Mouse (Mus musculus): ENCODE results near the gene Rab36.
"Not testable (repeated sequence)": the region's sequence is repeated elsewhere in the genome, so short reads cannot be mapped to it uniquely, and the experiment has no call there.

The Rab36 gene

DNA sequence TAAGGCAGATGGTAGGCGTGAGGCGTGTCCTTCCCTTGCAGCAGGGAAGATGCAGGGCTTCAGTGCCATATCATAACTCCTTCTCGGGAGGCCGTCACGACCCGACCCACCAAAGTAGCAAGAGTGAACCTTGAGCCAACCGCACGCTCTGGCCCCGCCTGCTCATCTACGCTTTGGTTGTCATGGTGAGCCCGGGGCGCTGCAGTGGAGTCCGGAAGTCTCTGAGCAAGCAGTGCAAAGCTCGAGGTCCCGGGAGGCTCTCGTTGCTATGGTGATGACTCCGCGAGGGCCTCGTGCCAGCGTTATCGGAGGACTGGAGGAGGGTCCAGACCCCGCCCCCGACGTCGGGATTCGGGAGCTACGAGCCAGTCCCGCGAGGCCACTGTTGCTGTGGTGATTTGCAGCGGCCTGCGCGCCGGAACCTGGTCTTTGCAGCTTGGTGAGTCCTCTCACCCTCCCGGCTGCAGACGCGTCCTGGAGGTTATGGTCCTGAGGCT lies at the start of gene Rab36:
Rab36 (plus strand) TSS at position 176 of the 497 bp plus-strand sequence.
- peak; percentile 71 to 76 for DNase-seq

DNA sequence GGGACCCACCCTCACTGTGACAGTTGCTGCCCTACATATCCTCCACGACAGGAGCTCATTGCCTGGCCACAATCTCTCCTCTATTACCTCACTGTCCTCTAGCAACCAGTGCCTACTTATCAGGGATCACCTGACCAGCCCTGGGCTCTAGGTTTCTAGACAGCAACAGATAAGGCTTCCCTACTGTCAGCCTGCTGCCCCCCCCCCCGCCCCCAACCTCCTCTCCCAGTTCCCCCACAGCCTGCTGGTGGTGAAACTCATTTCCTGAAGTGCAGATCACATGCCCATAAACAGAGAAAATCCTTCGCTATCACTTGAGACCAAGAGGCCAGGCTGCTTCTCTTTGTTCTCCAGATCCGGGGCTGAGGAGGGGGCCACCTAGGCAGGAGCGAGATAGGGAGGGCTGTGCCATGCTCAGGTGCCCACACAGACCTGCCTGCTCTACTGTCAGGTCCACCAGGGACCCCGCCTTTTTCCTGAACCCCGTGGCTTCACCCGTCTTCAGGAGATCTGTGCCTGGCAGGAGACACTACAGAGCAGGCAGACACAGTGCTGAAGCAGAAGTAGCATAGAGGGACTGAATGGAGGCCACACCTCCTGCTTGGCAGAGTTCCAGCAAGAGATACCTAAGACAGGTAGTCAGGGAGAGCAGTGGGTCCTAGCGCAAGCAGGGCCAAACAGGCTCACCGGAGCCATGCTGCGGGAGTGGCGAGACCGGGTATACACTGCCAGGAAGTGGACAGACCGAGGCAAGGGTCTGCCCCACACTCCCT lies 49.0 kb upstream of the Rab36 start:
- DNase-seq = no peak

DNA sequence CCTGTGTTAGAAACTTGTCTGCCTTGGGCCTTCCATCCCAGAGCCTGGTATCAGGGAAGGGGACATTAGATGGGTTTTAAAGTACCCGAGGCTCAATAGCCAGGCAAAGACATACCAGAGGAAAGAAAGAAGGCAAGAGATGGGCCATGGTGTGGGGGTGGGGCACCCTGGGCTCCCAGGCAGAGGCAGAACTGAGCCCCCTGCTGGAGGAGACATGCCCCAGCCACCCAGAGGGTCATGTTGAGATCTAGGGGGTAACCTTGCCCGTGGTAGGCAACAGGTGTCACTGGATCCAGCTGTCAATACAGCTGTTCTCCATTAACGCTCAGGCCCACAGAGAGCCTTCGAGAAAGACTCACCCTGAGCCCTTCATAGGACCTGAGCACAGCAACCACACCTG lies 47.0 kb upstream of the Rab36 start:
- DNase-seq = no peak

DNA sequence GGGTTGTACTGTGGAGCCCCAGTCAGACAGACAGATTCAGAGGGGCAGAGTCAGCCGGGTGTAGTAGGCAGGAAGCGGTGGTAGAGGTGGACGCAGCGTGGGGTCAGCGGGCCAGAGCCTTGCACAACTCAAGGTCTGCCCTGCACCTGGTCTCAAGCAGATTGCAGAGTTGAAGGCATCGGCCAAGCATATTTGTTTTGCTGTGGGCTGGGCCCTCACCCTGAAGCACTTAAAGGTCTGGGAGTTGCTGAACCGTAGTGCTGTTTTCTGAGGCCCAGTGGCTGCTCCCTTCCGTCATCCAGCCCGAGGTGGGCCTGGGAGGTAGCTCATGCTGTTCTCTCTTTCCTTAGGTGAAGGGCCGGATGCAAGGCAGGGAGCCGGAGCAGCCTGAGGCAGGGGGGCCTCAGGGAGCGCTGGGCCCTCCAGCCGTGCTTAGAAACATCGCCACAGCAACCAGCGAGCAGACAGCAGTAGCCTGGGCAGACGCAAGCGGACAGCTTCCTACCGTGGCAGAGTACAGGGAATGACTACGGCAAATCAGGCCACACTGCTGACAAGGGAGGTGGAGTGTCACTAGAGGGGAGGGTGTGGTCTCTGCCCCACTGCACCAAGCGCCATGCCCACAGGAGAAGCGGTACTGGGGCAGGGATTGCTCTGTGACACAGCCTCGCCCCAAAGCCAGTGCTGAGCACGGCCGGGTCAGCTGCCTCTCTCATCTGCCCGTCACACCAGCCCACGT lies 46.1 kb upstream of the Rab36 start:
- DNase-seq = no peak

DNA sequence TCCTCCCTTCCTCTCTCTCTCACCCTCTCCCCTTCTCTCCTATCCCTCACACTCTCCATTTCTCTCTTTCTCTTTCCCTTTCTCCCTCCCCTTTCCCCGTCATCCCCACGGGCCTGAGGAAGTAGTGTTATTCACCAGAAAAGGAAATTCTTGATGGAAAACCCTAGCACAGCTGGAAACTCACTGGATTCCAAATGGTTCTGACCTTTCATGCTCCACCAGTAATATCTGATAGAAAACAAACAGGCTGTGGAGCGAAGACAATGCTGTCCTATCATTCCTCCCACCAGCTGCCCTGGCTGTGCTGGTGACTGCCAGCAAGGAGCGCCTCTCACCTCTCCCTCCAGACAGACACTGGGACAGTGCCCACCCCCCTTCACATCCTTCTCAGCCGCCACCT lies 42.0 kb upstream of the Rab36 start:
- DNase-seq = no peak

DNA sequence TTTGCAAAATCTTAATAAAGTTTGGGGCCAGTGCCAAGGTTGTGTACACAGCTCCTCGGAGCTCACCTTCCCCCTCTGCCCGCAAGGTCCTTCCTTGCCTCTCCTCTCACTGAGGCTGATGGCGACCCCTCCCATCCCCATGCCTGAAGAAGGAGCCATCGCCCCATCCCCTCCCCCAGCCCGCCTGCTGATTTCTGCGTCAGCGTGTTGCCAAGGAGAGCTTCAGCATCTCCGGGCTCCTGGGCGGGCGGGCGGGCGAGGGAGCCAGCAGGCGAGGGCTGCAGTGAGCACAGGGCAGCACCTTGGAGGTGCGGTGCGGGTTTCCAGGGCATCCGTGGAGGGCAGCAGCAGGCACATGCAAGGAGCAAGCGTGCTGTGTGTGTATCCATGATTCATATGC lies 41.5 kb upstream of the Rab36 start:
- no peak for DNase-seq

DNA sequence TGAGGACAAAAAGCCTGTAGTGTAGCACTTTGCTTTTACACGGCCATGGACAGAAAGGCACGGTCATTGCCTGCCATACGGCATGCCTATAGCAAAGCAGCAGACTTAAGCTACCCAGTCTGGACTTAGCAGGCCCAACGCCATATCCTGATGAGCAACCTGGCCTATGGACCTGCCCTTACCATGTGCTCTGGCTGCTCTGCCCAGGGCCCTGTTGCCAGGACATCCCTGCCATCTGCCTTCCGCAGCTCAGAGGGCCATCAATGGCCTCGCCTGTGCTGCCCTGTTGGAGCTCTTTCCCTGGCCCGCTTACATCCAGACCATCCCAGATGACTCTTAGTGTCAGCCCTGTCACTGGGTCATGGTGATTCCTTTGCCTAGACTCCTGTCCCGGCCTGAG lies 35.5 kb upstream of the Rab36 start:
- DNase-seq = no peak

DNA sequence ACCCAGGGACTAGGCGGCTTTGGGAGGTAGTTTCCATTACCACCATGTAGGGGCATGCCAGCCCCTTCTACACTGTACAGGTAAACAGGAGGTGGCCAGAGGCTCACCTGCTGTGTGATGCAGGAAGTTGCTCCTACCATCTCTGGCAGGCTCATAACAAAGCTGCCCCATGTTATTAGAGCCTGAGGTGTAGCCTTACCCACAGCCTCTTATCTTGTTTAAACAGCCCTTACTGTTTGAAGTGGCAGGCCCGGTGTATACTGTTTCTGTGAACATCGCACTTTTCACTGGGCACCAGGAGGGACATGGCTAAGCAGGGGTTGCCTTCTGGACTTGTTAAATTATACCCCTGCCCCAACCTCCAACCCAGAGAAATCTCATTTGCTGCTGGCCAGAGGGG lies 32.8 kb upstream of the Rab36 start:
- no peak for DNase-seq

DNA sequence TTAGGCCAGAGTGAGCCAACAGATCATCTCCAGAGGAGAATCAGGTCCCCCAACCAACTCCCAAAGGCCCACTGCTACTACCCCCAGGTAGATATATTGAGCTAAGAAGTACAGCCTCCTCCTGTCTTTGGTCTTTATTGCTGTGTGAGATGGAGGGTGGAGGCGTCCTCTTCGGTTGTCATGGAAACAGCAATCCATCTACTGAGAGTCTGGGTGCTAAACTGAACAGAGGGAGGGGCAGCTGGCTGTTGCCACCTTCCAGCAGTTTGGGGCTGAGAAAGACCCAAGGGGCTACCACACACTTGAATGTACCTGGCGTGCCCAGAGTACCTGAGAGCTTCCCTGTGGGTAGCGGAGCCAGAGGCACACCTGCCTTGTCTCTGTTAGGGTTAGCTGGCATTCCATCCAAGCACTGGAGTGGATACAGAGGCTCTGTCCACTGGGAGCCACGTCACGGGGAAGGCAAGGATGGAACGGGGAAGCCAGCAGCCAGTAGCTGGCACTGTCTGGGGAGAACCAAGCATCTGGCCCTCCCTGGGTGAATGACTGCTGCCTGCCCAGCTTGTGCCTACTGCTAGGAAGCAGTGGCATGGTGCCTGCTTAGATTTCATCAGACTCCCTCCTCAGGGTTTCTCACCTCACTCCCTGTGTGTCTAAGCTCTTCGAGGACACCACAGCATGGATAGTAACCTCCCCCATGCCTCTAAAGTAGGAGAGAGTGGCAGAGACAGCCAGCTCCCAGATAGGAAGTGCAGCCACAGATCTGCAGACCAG lies 29.8 kb upstream of the Rab36 start:
- DNase-seq = no peak

DNA sequence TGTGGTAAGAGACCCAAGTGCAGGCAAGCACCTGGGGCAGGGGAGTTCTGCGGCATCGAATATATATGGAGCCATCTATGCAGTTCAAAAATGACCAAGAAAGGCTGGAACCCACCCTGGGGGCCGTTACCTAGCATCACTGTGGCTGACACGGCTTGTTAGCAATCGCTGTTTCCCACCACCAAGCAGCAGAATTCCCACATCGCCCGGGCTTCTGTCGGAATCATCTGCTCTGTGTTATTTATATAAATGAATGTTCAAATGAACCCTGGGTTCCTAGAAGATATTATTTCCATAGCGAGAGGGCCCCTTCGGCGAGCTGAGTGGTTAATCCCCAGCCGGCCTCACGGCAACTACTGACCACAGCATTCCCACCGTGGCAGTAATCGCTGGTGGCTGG lies 26.2 kb upstream of the Rab36 start:
- no peak for DNase-seq

DNA sequence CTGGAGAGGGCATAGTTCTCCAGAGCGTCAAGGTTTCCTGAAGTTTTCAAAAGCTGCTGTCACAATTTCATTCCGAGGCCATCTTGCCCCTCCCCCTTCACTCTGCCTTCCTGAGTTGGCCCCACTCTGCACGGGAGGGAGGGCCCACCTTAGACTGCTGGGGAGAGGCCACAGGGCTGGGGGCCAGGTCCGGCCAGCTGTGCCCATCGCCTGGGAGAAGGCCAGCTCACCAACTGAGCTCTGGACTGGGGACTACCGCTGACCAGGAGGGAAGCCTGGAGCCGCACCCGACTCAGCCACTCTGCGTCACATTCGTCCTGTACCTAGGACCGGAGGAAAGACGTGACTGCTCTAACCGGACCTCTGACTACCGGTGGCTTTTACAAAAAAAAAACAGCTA lies 21.4 kb upstream of the Rab36 start:
- DNase-seq = no peak

DNA sequence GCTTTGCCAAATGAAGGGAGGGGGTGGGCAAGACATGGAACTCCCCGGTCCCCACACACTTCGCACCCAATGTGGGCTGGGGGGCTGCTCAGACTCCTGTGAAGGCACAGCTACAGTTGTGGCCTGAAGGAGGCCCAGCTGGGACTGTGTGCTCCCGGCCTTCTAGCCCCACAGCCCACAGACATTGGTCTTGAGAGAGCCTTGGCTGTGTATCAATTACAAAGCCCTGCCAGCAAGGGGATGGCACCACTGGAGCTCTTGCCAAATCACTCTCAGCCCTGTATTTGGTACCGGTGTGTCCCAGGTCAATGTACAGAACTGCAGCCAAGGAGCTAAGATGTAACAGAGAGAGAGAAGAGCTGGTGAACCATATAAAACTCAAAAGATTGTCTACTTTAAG lies 20.4 kb upstream of the Rab36 start:
- DNase-seq = no peak

DNA sequence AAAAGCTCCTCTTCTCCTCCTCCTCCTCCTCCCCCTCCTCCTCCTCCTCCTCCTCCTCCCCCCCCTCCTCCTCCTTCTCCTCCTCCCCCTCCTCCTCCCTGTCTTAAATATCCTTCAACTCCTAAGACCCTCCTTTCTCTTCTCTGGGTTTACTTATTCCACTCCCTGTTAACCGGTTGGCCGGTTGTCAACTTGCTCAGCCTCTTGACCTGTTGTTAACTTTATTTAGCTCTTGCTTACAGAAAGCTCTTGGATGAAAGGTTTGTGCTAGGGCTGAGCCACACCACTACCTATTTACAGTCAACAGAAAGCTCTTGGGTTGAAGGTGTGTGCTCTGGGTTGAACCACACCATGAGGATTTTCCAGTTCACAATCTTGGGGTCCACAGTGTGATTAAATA lies 16.6 kb upstream of the Rab36 start:
- no peak for DNase-seq

DNA sequence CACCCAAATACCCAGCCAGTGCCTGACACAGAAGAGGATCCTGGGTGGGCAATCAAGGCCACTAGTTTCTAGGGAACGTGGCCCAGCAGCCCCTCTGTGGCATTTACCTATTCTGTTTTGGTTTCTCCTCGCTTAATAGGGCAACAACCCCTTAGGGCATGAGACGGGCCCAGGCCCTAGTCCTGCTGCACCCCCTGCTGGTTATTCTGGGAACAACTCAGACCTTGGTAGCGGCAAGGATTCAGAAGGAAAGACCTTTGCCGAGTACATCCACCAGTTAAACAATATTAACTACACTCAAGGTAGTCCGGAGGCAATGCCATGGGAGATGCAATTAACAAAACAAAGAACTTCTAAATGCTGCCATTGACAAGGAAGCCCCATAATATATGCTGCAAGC lies 15.7 kb upstream of the Rab36 start:
- DNase-seq = peak; percentile 22 to 65

DNA sequence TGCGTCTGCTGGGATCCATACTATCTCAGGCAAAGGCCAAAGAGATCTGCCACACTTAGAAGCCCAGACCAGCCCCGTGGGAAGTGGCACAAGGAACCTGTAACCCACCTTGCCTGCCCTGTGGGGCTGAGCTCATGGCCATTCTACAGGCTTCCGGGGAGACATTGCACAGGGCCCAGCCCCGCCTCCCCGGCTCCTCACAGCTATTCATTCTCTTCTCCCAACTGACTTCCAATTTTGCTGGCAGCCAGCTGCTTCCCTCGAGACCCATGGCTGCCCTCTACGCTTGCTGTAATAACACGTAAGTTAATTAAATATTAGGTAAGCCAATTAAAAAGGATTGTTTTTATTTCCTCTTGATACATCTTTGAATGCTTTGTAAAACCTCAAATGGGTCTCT lies 10.4 kb upstream of the Rab36 start:
- no peak for DNase-seq

DNA sequence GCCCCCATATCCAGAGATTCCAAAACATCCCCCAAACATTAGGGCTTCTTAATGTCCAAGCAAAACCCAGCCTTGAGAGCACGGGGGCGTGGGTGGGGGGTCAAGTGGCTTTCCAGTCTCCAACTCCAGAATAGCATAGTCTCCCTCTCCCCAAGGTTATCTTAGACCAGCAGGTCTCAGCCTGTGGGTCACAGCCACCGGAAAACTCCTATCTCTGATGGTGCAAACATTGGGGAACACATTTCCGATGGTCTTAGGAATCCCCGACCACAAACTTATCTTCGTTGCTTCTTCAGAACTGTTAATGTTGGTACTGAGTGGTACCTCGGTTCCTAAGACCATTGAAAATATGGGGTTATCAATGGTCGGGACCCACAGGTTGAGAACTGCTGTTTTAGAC lies 8.1 kb upstream of the Rab36 start:
- no peak for DNase-seq

DNA sequence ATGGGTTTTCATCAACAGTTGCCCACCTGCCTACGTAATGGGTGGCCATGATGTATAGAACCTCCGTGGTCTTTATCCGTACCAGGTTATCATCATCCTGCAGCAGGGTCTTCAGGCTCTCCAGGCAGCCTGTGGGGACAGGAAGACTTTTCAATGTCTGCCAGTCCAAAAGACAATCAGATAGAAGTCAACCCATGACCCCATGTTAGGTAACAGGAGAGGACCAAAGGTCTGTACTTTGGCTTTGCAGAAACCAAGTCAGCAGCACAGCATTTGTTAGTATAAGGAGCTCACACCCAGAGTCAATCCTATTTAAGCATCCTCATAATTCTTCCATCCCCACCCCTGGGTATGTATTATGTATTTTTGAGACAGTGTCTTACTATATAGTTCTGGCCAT lies 7.2 kb upstream of the Rab36 start:
- DNase-seq = no peak

DNA sequence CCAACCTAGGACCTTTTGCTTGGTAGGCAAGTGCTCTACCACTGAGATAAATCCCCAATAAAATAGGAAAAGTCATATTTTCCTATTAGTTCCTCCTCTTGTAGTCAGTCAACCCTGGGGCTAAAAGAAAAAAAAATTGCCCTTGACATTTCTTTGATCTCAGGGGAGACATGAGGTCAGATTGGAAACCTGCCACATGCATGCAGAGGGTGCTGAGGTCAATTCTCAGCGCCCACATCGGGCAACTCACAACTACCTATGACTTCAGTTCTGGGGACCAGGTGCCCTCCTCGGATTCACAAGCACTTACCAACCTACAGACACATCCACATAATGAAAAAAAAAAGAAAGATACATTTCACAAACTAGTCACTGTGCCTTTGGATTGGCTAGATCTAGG lies 6.6 kb upstream of the Rab36 start:
- no peak for DNase-seq

DNA sequence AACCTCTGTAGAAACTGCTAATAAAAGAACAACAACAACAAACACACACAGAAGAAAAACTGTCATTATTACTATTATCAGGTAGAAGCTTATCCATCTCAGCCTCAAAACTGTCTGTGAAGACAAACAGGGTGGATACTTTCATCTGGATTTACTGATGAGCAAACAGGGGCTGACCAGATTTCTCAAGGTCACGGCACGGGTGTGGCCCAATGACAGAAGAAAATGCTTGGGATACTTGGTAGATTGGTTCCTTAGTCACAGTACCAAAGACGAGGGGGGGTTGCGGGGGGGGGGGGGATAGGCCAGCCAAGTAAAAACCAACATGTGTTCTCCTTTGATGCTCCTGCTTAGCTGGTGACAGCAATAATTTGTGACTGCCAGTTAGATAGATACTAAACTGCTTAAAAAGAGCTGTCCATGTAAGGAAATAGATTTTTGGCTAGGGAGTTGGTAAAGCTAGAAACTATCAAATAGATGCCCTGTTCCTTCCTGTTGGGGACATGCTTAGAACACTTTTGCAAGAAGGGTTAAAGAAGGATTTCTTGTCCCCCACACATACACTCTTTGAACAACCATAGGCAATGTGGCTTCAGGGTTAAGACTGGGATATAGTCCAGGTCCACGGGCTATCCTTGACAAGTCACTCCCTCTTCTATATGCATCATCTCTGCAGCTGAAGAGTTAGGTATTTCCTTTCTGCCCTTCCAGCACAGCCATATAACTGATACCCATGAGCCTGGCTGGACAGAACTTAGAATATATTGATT lies 5.3 kb upstream of the Rab36 start:
- DNase-seq = no peak

DNA sequence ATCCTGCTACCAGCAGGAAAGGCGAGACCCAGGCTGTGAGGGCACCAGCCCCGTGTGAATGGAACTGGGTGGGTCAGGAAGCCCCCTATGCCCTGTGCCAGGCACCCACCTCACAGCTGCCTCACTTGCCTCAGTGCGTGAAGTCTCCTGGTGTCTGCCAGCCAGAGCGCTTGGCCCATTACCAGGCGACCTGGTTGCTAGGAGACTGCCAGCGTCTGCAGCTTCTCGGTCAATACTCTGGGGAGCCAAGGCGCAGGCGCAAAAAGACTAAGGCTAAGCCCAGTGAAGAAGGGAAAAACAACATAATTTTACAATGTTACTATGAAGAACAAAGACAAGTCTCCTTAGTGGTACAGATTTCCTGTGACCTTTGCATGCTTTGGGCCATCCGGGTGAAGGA lies 4.5 kb upstream of the Rab36 start, which contains the start of gene Rsph14:
Rsph14 (minus strand) TSS at position 192 of the 400 bp plus-strand sequence.
- DNase-seq = peak; percentile 41 to 48

DNA sequence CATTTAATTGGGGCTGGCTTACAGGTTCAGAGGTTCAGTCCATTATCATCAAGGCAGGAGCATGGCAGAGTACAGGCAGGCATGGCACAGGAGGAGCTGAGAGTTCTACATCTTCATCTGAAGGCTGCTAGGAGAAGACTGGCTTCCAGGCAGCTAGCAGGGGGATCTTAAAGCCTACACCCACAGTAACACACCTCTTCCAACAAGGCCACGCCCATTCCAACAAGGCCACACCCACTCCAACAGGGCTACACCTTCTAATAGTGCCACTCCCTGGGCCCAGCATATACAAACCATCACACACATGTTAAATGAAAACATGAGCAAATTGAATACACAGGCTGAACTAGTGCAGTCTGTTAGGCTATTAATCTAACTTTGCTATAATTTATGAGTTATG lies 5.2 kb downstream of the Rab36 start:
- DNase-seq = not testable (repeated sequence)

DNA sequence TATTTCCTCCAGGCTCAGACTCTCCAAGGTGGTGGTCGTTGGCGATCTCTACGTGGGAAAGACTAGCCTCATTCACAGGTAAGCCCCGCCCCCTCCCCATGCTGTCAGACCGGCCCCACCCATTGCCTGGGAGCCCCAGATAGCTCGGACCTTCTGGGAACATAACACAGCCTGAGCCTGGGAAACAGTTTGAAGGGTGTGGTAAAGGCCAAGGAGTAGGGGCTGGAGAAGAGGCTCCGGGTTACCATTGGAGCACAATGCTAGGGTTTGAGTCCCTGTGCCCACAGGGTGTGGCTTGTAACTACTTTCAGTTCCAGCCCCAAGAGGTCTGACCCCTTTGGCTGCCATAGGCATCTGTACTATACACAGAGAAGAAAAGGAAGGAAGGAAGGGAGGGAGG lies 7.6 kb downstream of the Rab36 start:
- no peak for DNase-seq

DNA sequence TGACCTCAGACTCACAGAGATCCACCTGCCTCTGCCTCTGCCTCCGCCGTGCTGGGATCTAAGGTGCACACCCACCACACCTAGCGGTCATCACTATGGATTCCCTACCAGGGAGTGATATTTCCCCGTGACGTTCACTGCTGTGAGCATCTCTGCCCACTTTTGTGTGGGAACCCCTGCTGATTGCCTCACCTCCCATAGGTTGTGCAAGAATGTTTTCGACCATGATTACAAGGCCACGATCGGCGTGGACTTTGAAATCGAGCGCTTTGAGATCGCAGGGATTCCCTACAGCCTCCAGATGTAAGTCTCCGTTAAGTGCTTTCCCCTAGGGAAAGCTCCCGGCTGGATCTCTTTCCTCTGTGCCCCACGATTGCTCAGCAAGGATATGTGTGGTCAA lies 9.0 kb downstream of the Rab36 start:
- no peak for DNase-seq

All from spleen, adult 18-20 months (tissue).